ENCODE assay signal across 12 mouse cellular contexts in genomic region chr19:58117595-58117994, GRCm38 (mm10).
"Had no signal": no experiment of that assay in that cellular context is flagged by ENCODE, and none has a peak within 500 bp of the region (broad histone marks: within the 10 kb centered on the region; RNA-seq: fewer than 3 reads in every experiment).

No protein-coding gene starts in this region.

- H3K27ac ChIP-seq: left cerebral cortex, adult 2 months; limb, embryonic 15.5 days; liver, embryonic 12.5 days; lung, embryonic 15.5 days; stomach, postnatal 0 days had no signal

- H3K4me1 ChIP-seq: liver, embryonic 12.5 days had no signal

- DNase-seq: kidney, postnatal 10 days; kidney, postnatal 4 days; lung, postnatal 14 days; thymus, adult 2 months; thymus, postnatal 25 days had no signal

- ATAC-seq: liver, embryonic 12.5 days had no signal

- H3K9ac ChIP-seq: limb, embryonic 15.5 days; liver, embryonic 12.5 days; lung, embryonic 15.5 days; neural tube, embryonic 15.5 days had no signal

- H3K4me3 ChIP-seq: left cerebral cortex, adult 2 months; limb, embryonic 15.5 days; liver, embryonic 12.5 days; lung, embryonic 15.5 days; myocyte; neural tube, embryonic 15.5 days had no signal

- H3K27me3 ChIP-seq: liver, embryonic 12.5 days; lung, embryonic 15.5 days; neural tube, embryonic 15.5 days had no signal

- H3K36me3 ChIP-seq: limb, embryonic 15.5 days; liver, embryonic 12.5 days; lung, embryonic 15.5 days; neural tube, embryonic 15.5 days had no signal

- H3K9me3 ChIP-seq: limb, embryonic 15.5 days; liver, embryonic 12.5 days; lung, embryonic 15.5 days; neural tube, embryonic 15.5 days had no signal

- H3K4me2 ChIP-seq: limb, embryonic 15.5 days; liver, embryonic 12.5 days; lung, embryonic 15.5 days had no signal
